Mouse (Mus musculus) bone marrow, adult 2 months (tissue): ENCODE measurements around the gene Atp6v1e2. TPM values are rescaled to one million over a fixed set of nuclear protein-coding genes. Genes with fewer than 3 reads are reported as not detected.
A peak's percentile ranks its signal among the peaks of the same experiment; 100 is the strongest.

Experiments used
- H3K27ac ChIP-seq: fragments of 200-500 bp; 2 replicates; pipeline ENCODE4 v1.5.1; 2012; ENCODE audit warnings: low read depth, mild to moderate bottlenecking, control low read depth, inconsistent platforms, low read length; ENCODE audit not compliant: control insufficient read depth, poor library complexity, insufficient read depth
- H3K4me1 ChIP-seq: fragments of 200-500 bp; 2 replicates; pipeline ENCODE4 v1.6.1; 2011; ENCODE audit warnings: low read length; ENCODE audit not compliant: control insufficient read depth, insufficient read depth
- H3K4me3 ChIP-seq: fragments of 200-500 bp; replicated peaks from 2 replicates; pipeline ENCODE3; 2011; ENCODE audit warnings: mild to moderate bottlenecking, low read depth, low read length, control low read depth; ENCODE audit not compliant: control insufficient read depth
- CTCF ChIP-seq: fragments of 200-500 bp; IDR thresholded peaks from 2 replicates; pipeline ENCODE4 v1.5.1; 2011; ENCODE audit warnings: low read length, control low read depth; ENCODE audit not compliant: control insufficient read depth, insufficient read depth
- POLR2A ChIP-seq: fragments of 200-500 bp; IDR thresholded peaks from 2 replicates; pipeline ENCODE4 v1.6.1; 2011; ENCODE audit warnings: low read depth, mild to moderate bottlenecking, control low read depth, low read length, borderline replicate concordance; ENCODE audit not compliant: control insufficient read depth
- WGBS: fragments of 180-500 bp; shearing (Covaris S2); methylation state at CpG from one replicate; pipeline ENCODE4 v1.1.7; 2018; 5-methylcytosine and 5-hydroxymethylcytosine counted together
- polyA plus RNA-seq: library from polyadenylated mRNA; stranded (reverse); fragments of >200 nt; gene quantifications from 2 replicates; pipeline ENCODE4 v1.2.4, GENCODE M21; 2011; ENCODE audit warnings: low replicate concordance; ENCODE audit not compliant: missing spikeins, insufficient read depth, insufficient read length

The Atp6v1e2 gene
- polyA plus RNA-seq, 1 experiment, result not detected

GRCm38 (mm10) chr17:86962297-86962893 is 14.7 kb upstream of the Atp6v1e2 start:
- TF ChIP-seq POLR2A (no peak), CTCF (peak; percentile 63)
- Histone ChIP-seq H3K4me3 (peak overlapping the region; percentile 62), H3K27ac (peak overlapping the region; percentile 51), H3K4me1 (peaks cover 8% of the 10 kb centered on the region; the same call in 1 of the 2 replicates)
- 1% methylated on average over 24 of the region's 24 CpGs for WGBS

GRCm38 (mm10) chr17:86961301-86961841 is 13.7 kb upstream of the Atp6v1e2 start:
- Histone ChIP-seq H3K4me1 (peaks cover 4% of the 10 kb centered on the region; the same call in 1 of the 2 replicates), H3K4me3 (no peak overlapping the region), H3K27ac (no peak overlapping the region)
- 34% methylated on average over 8 of the region's 8 CpGs for WGBS
- TF ChIP-seq POLR2A (no peak), CTCF (no peak)

- TF ChIP-seq POLR2A (no peak), CTCF (no peak)
- WGBS, result 2% methylated on average over 14 of the region's 14 CpGs
- Histone ChIP-seq H3K4me1 (peaks cover 4% of the 10 kb centered on the region; the same call in 1 of the 2 replicates), H3K4me3 (peak overlapping the region; percentile 31), H3K27ac (no peak overlapping the region)
Observed at GRCm38 (mm10) chr17:86957968-86958367, 10.3 kb upstream of the Atp6v1e2 start.

- TF ChIP-seq CTCF, result no peak
- no peak for TF ChIP-seq POLR2A
- Histone ChIP-seq H3K4me3 (no peak overlapping the region), H3K27ac (no peak overlapping the region), H3K4me1 (peaks cover 4% of the 10 kb centered on the region)
- 77% methylated on average over 5 of the region's 5 CpGs for WGBS
Observed at GRCm38 (mm10) chr17:86957239-86957638, 9.5 kb upstream of the Atp6v1e2 start.

- Histone ChIP-seq H3K27ac (no peak overlapping the region), H3K4me1 (no peaks in the 10 kb centered on the region; the same call in none of the 2 replicates), H3K4me3 (no peak overlapping the region)
- TF ChIP-seq CTCF, result no peak
- TF ChIP-seq POLR2A, result no peak
- 80% methylated on average over 6 of the region's 6 CpGs for WGBS
Observed at GRCm38 (mm10) chr17:86948801-86949200, 1.1 kb upstream of the Atp6v1e2 start.

- 64% methylated on average over 4 of the region's 4 CpGs for whole genome bisulfite sequencing
- no peak for TF ChIP-seq POLR2A
- no peak for TF ChIP-seq CTCF
- Histone ChIP-seq H3K4me1 (no peaks in the 10 kb centered on the region; the same call in 1 of the 2 replicates), H3K4me3 (no peak overlapping the region), H3K27ac (no peak overlapping the region)
Observed at GRCm38 (mm10) chr17:86946078-86946477, 1.6 kb downstream of the Atp6v1e2 start.

GRCm38 (mm10) chr17:86943158-86943557 is 4.5 kb downstream of the Atp6v1e2 start:
- H3K4me1 ChIP-seq, result no peaks in the 10 kb centered on the region
- H3K4me3 ChIP-seq, result no peak overlapping the region
- WGBS, result 87% methylated on average over 6 of the region's 6 CpGs
- no peak for TF ChIP-seq CTCF
- TF ChIP-seq POLR2A, result no peak
- H3K27ac ChIP-seq, result no peak overlapping the region

GRCm38 (mm10) chr17:86942112-86942511 is 5.6 kb downstream of the Atp6v1e2 start:
- WGBS, result 69% methylated on average over 6 of the region's 6 CpGs
- TF ChIP-seq CTCF (no peak), POLR2A (no peak)
- no peak overlapping the region for H3K4me3 ChIP-seq

GRCm38 (mm10) chr17:86938683-86939082 is 9.0 kb downstream of the Atp6v1e2 start:
- H3K4me3 ChIP-seq, result no peak overlapping the region
- no peak overlapping the region for H3K27ac ChIP-seq
- 88% methylated on average over 7 of the region's 7 CpGs for WGBS
- no peak for TF ChIP-seq POLR2A
- no peak for TF ChIP-seq CTCF
- no peaks in the 10 kb centered on the region; the same call in 1 of the 2 replicates for H3K4me1 ChIP-seq

More at GRCm38 (mm10) chr17:86942112-86942511, 5.6 kb downstream of the Atp6v1e2 start:
- no peaks in the 10 kb centered on the region; the same call in 1 of the 2 replicates for H3K4me1 ChIP-seq
- no peak overlapping the region for H3K27ac ChIP-seq
